23 mouse cellular contexts compared by ENCODE assay signal in genomic region chr8:111357433-111357832, GRCm38 (mm10). TPM values are rescaled to one million over a fixed set of nuclear protein-coding genes. Genes with fewer than 3 reads are reported as not detected.
DNase-seq lines count a peak whose midpoint lies in the region; ATAC-seq lines count a peak whose summit lies in the region.
"Had no signal": no experiment of that assay in that cellular context is flagged by ENCODE, and none has a peak within 500 bp of the region (broad histone marks: within the 10 kb centered on the region; RNA-seq: fewer than 3 reads in every experiment).

No protein-coding gene starts in this region.

- peak; percentile 32 for DNase-seq in adrenal gland, postnatal 25 days
- DNase-seq in adrenal gland, adult 8-10 months: no peak
- DNase-seq in brain, adult 2 months (ENCODE audit: low read depth, low spot score): peak; percentile 82
- DNase-seq in cerebellum, adult 18-20 months: peak; percentile 57 to 63
- peak; percentile 94 to 96 for DNase-seq in cerebellum, postnatal 10 days
- DNase-seq in c-Kit-positive CD71-positive TER-119-positive erythroid progenitor cells, embryonic 14.5 days (ENCODE audit: low spot score): no peak
- DNase-seq in frontal cortex, postnatal 36 days (ENCODE audit: low spot score in 2 of 2): no peak
- DNase-seq: adrenal gland, postnatal 14 days; embryo, embryonic 11 days; gastrocnemius, postnatal 10 days; heart, postnatal 14 days; kidney, adult 2 months; liver, embryonic 13.5 days; lung, adult 18-20 months; lung, postnatal 4 days; right cerebral cortex, postnatal 25 days had no signal

- ATAC-seq in monocyte, adult 5-6 weeks (replicated peaks; ENCODE audit: insufficient number of reproducible peaks, low FRiP score, low TSS enrichment, poor library complexity, severe bottlenecking): no peak
- ATAC-seq: forebrain, embryonic 15.5 days; hindbrain, embryonic 16.5 days; intestine, embryonic 15.5 days; lung, postnatal 0 days; midbrain, embryonic 13.5 days had no signal

RNA-seq across cellular contexts. Expression of gene Mlkl, which starts 19.5 kb away (rescaled TPM):
- total RNA-seq in adrenal gland, postnatal 25 days (2021): 20.7 and 27.5 TPM in 2 replicates
- 10 to 100 TPM in 2 of 4 experiments, 1 to 10 TPM in 2; 7.0 to 26.7 (median 11.4) TPM for total RNA-seq in adrenal gland, adult 8-10 months (2022)
- 10.0 to 12.0 TPM (median 11.4 TPM) in 3 replicates for total RNA-seq in monocyte, adult 5-6 weeks (2017)
- total RNA-seq: G1E had no signal

RNA-seq across cellular contexts. Expression of gene Fa2h, which starts 36.2 kb away (rescaled TPM):
- 5.6 and 7.4 TPM in 2 replicates for total RNA-seq in adrenal gland, postnatal 25 days (2021)
- total RNA-seq in adrenal gland, adult 8-10 months (2022): 1 to 10 TPM in 2 of 4 experiments, not detected in 2; 1.9 to 9.5 TPM
- not detected in 3 replicates for total RNA-seq in monocyte, adult 5-6 weeks (2017)

RNA-seq across cellular contexts. Expression of gene Rfwd3, which starts 57.4 kb away (rescaled TPM):
- 67.2 and 88.7 TPM in 2 replicates for total RNA-seq in adrenal gland, postnatal 25 days (2021)
- total RNA-seq in adrenal gland, adult 8-10 months (2022): 10 to 100 TPM; 66.0 to 70.6 (median 68.9) TPM
- total RNA-seq in monocyte, adult 5-6 weeks (2017): 29.3 to 34.8 TPM (median 33.1 TPM) in 3 replicates

Comparison
In these comparisons a context has a peak if more than half of its experiments do, and no peak if none do; other contexts are left out.
1. DNase-seq: peak in adrenal gland, postnatal 25 days (single experiment), brain, adult 2 months (single experiment), cerebellum, adult 18-20 months (2 of 2) and cerebellum, postnatal 10 days (2 of 2); none in adrenal gland, adult 8-10 months (single experiment), c-Kit-positive CD71-positive TER-119-positive erythroid progenitor cells, embryonic 14.5 days (single experiment) and frontal cortex, postnatal 36 days (0 of 2).